Mouse (Mus musculus) C2C12 (cell line): ENCODE results near the gene Cnnm1. TPM values are rescaled to one million over a fixed set of nuclear protein-coding genes. Genes with fewer than 3 reads are reported as not detected.

Source experiments
- H3K27me3 ChIP-seq: one replicate; pipeline ENCODE4 v1.6.1; 2011; ENCODE audit not compliant: control insufficient read depth, insufficient read depth, insufficient read length
- H3K36me3 ChIP-seq: one replicate; pipeline ENCODE4 v1.6.1; 2011; ENCODE audit not compliant: control insufficient read depth, insufficient read depth
- H3K4me3 ChIP-seq: one replicate; pipeline ENCODE4 v1.5.1; 2011; ENCODE audit warnings: mild to moderate bottlenecking, control low read depth; ENCODE audit not compliant: poor library complexity, insufficient read depth, severe bottlenecking
- H3K79me2 ChIP-seq: one replicate; pipeline ENCODE4 v1.6.1; 2011; ENCODE audit not compliant: control insufficient read depth, insufficient read depth
- H3K79me3 ChIP-seq: one replicate; pipeline ENCODE4 v1.6.1; 2011; ENCODE audit warnings: low read depth, control low read depth
- H3ac ChIP-seq: one replicate; pipeline ENCODE3; 2011; ENCODE audit warnings: low read depth; ENCODE audit not compliant: control insufficient read depth, insufficient read length
- CEBPB ChIP-seq: IDR thresholded peaks from one replicate; pipeline ENCODE4 v1.6.1; 2011; ENCODE audit warnings: low read depth, mild to moderate bottlenecking, control low read depth, moderate library complexity
- CTCF ChIP-seq: IDR thresholded peaks from one replicate; pipeline ENCODE4 v1.5.1; 2011; ENCODE audit not compliant: control insufficient read depth, insufficient read depth, insufficient read length
- FOSL1 ChIP-seq: IDR thresholded peaks from one replicate; pipeline ENCODE4 v1.8.0; 2011; ENCODE audit warnings: mild to moderate bottlenecking, low read length; ENCODE audit not compliant: poor library complexity, insufficient read depth, severe bottlenecking
- MAX ChIP-seq: IDR thresholded peaks from one replicate; pipeline ENCODE4 v1.6.1; 2011; ENCODE audit warnings: mild to moderate bottlenecking, control low read depth
- MYOD1 ChIP-seq: IDR thresholded peaks from one replicate; pipeline ENCODE4 v1.6.1; 2011; ENCODE audit warnings: low read depth; ENCODE audit not compliant: control insufficient read depth, insufficient read length
- MYOG ChIP-seq: IDR thresholded peaks from one replicate; pipeline ENCODE4 v1.6.1; 2011; ENCODE audit not compliant: control insufficient read depth, insufficient read length; ENCODE audit errors: extremely low read depth
- USF1 ChIP-seq: IDR thresholded peaks from one replicate; pipeline ENCODE4 v1.6.1; 2011; ENCODE audit warnings: low read depth, mild to moderate bottlenecking, control low read depth, moderate library complexity
- polyA plus RNA-seq: library from polyadenylated mRNA; unstranded; fragments of >200 nt; fragmentation: generic; extraction: Trizol; gene quantifications from one replicate; pipeline ENCODE4 v1.2.1, GENCODE M21; 2012; ENCODE audit warnings: missing spikeins

The Cnnm1 gene
- polyA plus RNA-seq, 1 experiment = not detected

- no peak overlapping the region for H3K4me3 ChIP-seq
Measured at GRCm38 (mm10) chr19:43521996-43522395, 81.8 kb downstream of the Cnnm1 start.

GRCm38 (mm10) chr19:43523551-43523950, 83.3 kb downstream of the Cnnm1 start:
- peaks cover 42% of the 10 kb centered on the region for H3K79me3 ChIP-seq
- TF ChIP-seq USF1 = peak; percentile 73
- no peak for TF ChIP-seq MYOD1
- H3ac ChIP-seq = peak overlapping the region; percentile 67

More at GRCm38 (mm10) chr19:43521996-43522395, 81.8 kb downstream of the Cnnm1 start:
- peaks cover 70% of the 10 kb centered on the region for H3K79me2 ChIP-seq
- H3K36me3 ChIP-seq = peaks cover 11% of the 10 kb centered on the region
- peaks cover 48% of the 10 kb centered on the region for H3K79me3 ChIP-seq
- no peaks in the 10 kb centered on the region for H3K27me3 ChIP-seq
- TF ChIP-seq CTCF = no peak
- no peak overlapping the region for H3ac ChIP-seq

GRCm38 (mm10) chr19:43524187-43525103, 84.2 kb downstream of the Cnnm1 start, which contains the start of gene Got1:
Gene Got1, minus strand, starts transcription at chr19:43524605.
- H3K27me3 ChIP-seq = no peaks in the 10 kb centered on the region
- H3K79me2 ChIP-seq = peaks cover 46% of the 10 kb centered on the region
- peaks cover 36% of the 10 kb centered on the region for H3K79me3 ChIP-seq
- TF ChIP-seq USF1 (no peak), MYOD1 (no peak), CEBPB (peak; percentile 92)
- peaks cover 5% of the 10 kb centered on the region for H3K36me3 ChIP-seq
- peak within 1 kb of the TSS; percentile 44 for H3K4me3 ChIP-seq
- H3ac ChIP-seq = peak within 1 kb of the TSS; percentile 94

More at GRCm38 (mm10) chr19:43523551-43523950, 83.3 kb downstream of the Cnnm1 start:
- H3K27me3 ChIP-seq = no peaks in the 10 kb centered on the region
- H3K36me3 ChIP-seq = peaks cover 7% of the 10 kb centered on the region
- peak overlapping the region; percentile 44 for H3K4me3 ChIP-seq
- H3K79me2 ChIP-seq = peaks cover 55% of the 10 kb centered on the region

- Histone ChIP-seq H3K27me3 (no peaks in the 10 kb centered on the region), H3K36me3 (no peaks in the 10 kb centered on the region), H3K79me3 (peaks cover 31% of the 10 kb centered on the region), H3K79me2 (peaks cover 39% of the 10 kb centered on the region), H3ac (peak overlapping the region; percentile 94), H3K4me3 (peak overlapping the region; percentile 39)
- TF ChIP-seq MYOD1 (peak; percentile 66), CTCF (no peak)
Measured at GRCm38 (mm10) chr19:43525104-43525482, 84.9 kb downstream of the Cnnm1 start.

- H3K4me3 ChIP-seq = no peak overlapping the region
- H3K27me3 ChIP-seq = no peaks in the 10 kb centered on the region
- H3K36me3 ChIP-seq = no peaks in the 10 kb centered on the region
- TF ChIP-seq MYOG (no peak), CTCF (no peak), MAX (no peak), MYOD1 (no peak), CEBPB (no peak), USF1 (no peak), FOSL1 (no peak)
- no peak overlapping the region for H3ac ChIP-seq
- peaks cover 35% of the 10 kb centered on the region for H3K79me2 ChIP-seq
- peaks cover 29% of the 10 kb centered on the region for H3K79me3 ChIP-seq
Measured at GRCm38 (mm10) chr19:43525566-43525965, 85.3 kb downstream of the Cnnm1 start.

GRCm38 (mm10) chr19:43526025-43526424, 85.8 kb downstream of the Cnnm1 start:
- Histone ChIP-seq H3ac (no peak overlapping the region), H3K79me2 (peaks cover 30% of the 10 kb centered on the region), H3K27me3 (no peaks in the 10 kb centered on the region), H3K4me3 (no peak overlapping the region), H3K79me3 (peaks cover 25% of the 10 kb centered on the region), H3K36me3 (no peaks in the 10 kb centered on the region)
- no peak for TF ChIP-seq FOSL1
- TF ChIP-seq MYOG = no peak
- TF ChIP-seq MYOD1 = no peak
- no peak for TF ChIP-seq CEBPB
- TF ChIP-seq USF1 = no peak
